Mouse (Mus musculus) heart, postnatal 0 days (tissue): Measurements from ENCODE around the gene Msx2. TPM values are rescaled to one million over a fixed set of nuclear protein-coding genes. Genes with fewer than 3 reads are reported as not detected.

ENCODE experiments used
- ATAC-seq: fragments of 200-750 bp; cut with Nextera tagmentation; 2 replicates; pipeline ENCODE4 v1.8.0; 2017; ENCODE audit warnings: low read depth, moderate number of reproducible peaks, moderate library complexity; ENCODE audit not compliant: insufficient read depth
- DNase-seq: peaks from one replicate; pipeline ENCODE4 v3.0.0-alpha.2; 2016; ENCODE audit warnings: low spot score
- H3K27ac ChIP-seq: fragments of 300-500 bp; sonication (generic); 2 replicates; pipeline ENCODE4 v1.5.1; 2014; ENCODE audit warnings: low read depth, mild to moderate bottlenecking
- H3K27me3 ChIP-seq: fragments of 300-500 bp; sonication (generic); 2 replicates; pipeline ENCODE4 v1.6.1; 2014; ENCODE audit warnings: low read length, mixed read lengths; ENCODE audit not compliant: control insufficient read depth, insufficient read depth
- H3K36me3 ChIP-seq: fragments of 300-500 bp; sonication (generic); replicated peaks from 2 replicates; pipeline ENCODE4 v1.6.1; 2014; ENCODE audit warnings: low read length, mixed read lengths; ENCODE audit not compliant: control insufficient read depth, insufficient read depth
- H3K4me1 ChIP-seq: fragments of 300-500 bp; sonication (generic); 2 replicates; pipeline ENCODE4 v1.6.1; 2014; ENCODE audit warnings: antibody characterized with exemption; ENCODE audit not compliant: control insufficient read depth, insufficient read depth
- H3K4me2 ChIP-seq: fragments of 300-500 bp; sonication (generic); 2 replicates; pipeline ENCODE4 v1.6.1; 2014; ENCODE audit warnings: low read depth, mild to moderate bottlenecking, low read length, moderate library complexity
- H3K4me3 ChIP-seq: fragments of 300-500 bp; sonication (generic); 2 replicates; pipeline ENCODE4 v1.5.1; 2014; ENCODE audit warnings: low read depth, low read length
- H3K9ac ChIP-seq: fragments of 300-500 bp; sonication (generic); replicated peaks from 2 replicates; pipeline ENCODE4 v1.6.1; 2014; ENCODE audit warnings: low read depth, low read length, mixed read lengths
- H3K9me3 ChIP-seq: fragments of 300-500 bp; sonication (generic); replicated peaks from 2 replicates; pipeline ENCODE4 v1.6.1; 2016; ENCODE audit warnings: low read length; ENCODE audit not compliant: control insufficient read depth
- CTCF ChIP-seq: IDR thresholded peaks from 2 replicates; pipeline ENCODE4 v1.5.1; 2016; ENCODE audit warnings: antibody characterized with exemption, control low read depth, low read depth
- EP300 ChIP-seq: IDR thresholded peaks from 2 replicates; pipeline ENCODE4 v1.6.1; 2016; ENCODE audit warnings: antibody characterized with exemption, low read depth
- whole genome bisulfite sequencing: fragments of 180-500 bp; shearing (Covaris S2); extraction: QIAGEN DNeasy Blood & Tissue Kit; methylation state at CpG from one replicate; pipeline ENCODE4 v1.1.7; 2014; 5-methylcytosine and 5-hydroxymethylcytosine counted together
- polyA plus RNA-seq: library from polyadenylated mRNA; unstranded; fragments of >200 nt; fragmentation: Nextera tagmentation; extraction: Ambion mirVana; gene quantifications from 2 replicates; pipeline ENCODE4 v1.2.1, GENCODE M21; 2015
- total RNA-seq: library from RNA; depleted of rRNA; stranded (reverse); fragments of >200 nt; gene quantifications from 2 replicates; pipeline ENCODE4 v1.2.3, GENCODE M21; 2014; ENCODE audit warnings: low replicate concordance; rRNA removed

Gene Msx2
- total and polyA plus RNA-seq, 2 experiments from 2014 or later = 0.92 to 1.4 TPM

DNA sequence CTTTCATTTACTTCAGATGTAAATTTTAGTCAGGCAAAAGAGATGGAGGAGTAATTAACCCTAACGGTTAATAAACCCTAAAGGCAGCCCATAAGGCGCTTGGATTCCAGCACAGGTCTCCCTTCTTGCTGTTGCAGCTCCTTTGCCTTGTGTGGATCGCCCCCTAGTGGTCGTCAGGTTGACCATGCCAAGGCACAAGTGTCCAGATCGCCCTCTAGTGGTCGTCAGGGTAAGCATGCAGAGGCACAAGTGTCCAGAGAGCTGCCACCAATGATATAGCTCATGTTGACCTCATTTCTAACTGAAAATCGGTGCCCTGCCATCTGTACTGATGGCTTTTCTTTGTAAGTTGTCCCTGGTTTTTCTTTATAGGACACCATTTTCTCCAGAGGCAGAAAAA is 46.4 kb downstream of the Msx2 start:
- ATAC-seq (peak; percentile 68; the same call in 1 of the 2 replicates), DNase-seq (peak; percentile 76)
- Histone ChIP-seq H3K9me3 (no peaks in the 10 kb centered on the region), H3K27me3 (no peaks in the 10 kb centered on the region), H3K4me3 (no peak overlapping the region), H3K9ac (no peak overlapping the region), H3K27ac (no peak overlapping the region), H3K36me3 (no peaks in the 10 kb centered on the region), H3K4me1 (no peaks in the 10 kb centered on the region), H3K4me2 (no peak overlapping the region)
- TF ChIP-seq CTCF (peak; percentile 100), EP300 (no peak)
- 18% methylated on average over 7 of the region's 7 CpGs for WGBS

DNA sequence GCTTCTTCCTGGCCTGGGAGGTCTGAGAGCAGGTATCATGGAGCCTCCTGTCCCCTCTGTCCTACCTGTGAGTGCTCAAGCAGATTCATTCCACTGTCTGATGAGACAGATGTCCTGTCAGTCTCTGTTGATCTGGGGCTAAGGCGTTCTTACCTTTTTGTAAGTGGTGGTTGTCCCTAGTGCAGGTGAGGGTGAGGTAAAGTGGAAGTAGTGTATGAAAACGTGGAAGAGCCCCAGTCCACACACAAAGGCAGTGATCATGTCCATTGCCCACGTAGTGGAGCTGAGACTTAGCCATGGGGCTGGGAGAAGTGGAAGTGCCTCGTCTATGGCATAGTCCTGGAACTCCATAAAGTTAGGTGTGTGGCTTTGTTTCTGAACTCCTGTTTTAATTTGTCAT is 51.7 kb downstream of the Msx2 start:
- DNase-seq = no peak
- no peak for ATAC-seq

DNA sequence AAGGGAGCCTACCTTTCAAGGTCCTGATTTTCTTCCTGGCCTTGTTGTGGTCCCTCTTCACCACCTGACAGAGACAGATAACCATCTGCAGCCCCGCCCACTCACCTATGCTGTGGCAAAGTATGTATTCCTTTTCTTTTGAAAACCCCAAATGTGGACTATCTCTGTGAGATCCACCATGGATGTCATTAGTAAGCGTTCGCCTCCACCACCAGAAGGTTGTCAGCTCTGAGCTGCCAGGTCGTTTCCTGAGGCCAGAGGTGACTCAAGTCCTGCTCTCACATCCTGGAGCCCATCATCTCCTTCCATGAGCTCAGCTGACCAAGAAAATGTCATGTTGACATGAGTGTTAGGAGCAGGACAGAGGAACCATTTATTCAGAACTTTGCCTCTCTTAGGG is 52.1 kb downstream of the Msx2 start:
- Histone ChIP-seq H3K27me3 (no peaks in the 10 kb centered on the region), H3K4me1 (no peaks in the 10 kb centered on the region), H3K27ac (no peak overlapping the region), H3K4me2 (no peak overlapping the region), H3K9ac (no peak overlapping the region), H3K36me3 (no peaks in the 10 kb centered on the region), H3K4me3 (no peak overlapping the region), H3K9me3 (no peaks in the 10 kb centered on the region)
- no peak for TF ChIP-seq CTCF
- TF ChIP-seq EP300 = no peak
- DNase-seq = no peak
- WGBS = 66% methylated on average over 4 of the region's 4 CpGs
- no peak for ATAC-seq

More for the DNA sequence above, 51.7 kb downstream of the Msx2 start:
- Histone ChIP-seq H3K4me2 (no peak overlapping the region), H3K4me3 (no peak overlapping the region), H3K27ac (no peak overlapping the region), H3K9ac (no peak overlapping the region), H3K27me3 (no peaks in the 10 kb centered on the region), H3K9me3 (no peaks in the 10 kb centered on the region), H3K36me3 (no peaks in the 10 kb centered on the region), H3K4me1 (no peaks in the 10 kb centered on the region)
- WGBS = 72% methylated on average over 4 of the region's 4 CpGs
- TF ChIP-seq CTCF (no peak), EP300 (no peak)

DNA sequence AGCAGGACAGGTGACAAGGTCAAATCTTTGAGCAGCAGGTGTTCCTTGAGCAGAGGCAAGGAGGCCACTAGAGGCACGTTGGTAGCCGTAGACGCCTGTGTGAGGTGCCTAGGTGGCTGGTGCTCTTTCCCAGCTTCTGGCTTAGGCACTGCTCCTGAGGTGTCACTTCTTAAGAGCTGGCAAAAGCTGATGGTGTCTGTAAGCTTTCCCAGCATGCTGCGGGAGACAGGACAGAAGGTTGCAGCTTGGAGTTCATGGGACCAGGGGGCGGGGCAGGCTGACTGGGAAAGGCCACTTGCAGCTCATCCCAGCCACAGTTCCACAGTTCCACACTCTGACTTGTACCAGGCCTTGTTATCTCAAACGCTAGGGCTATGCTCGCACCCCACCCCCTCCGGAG is 53.2 kb downstream of the Msx2 start:
- TF ChIP-seq EP300 = no peak
- TF ChIP-seq CTCF = no peak
- no peak for ATAC-seq
- Histone ChIP-seq H3K9ac (no peak overlapping the region), H3K9me3 (no peaks in the 10 kb centered on the region), H3K27ac (no peak overlapping the region), H3K4me2 (no peak overlapping the region), H3K4me3 (no peak overlapping the region), H3K36me3 (no peaks in the 10 kb centered on the region), H3K4me1 (no peaks in the 10 kb centered on the region), H3K27me3 (no peaks in the 10 kb centered on the region)
- no peak for DNase-seq
- WGBS = 62% methylated on average over 8 of the region's 8 CpGs

DNA sequence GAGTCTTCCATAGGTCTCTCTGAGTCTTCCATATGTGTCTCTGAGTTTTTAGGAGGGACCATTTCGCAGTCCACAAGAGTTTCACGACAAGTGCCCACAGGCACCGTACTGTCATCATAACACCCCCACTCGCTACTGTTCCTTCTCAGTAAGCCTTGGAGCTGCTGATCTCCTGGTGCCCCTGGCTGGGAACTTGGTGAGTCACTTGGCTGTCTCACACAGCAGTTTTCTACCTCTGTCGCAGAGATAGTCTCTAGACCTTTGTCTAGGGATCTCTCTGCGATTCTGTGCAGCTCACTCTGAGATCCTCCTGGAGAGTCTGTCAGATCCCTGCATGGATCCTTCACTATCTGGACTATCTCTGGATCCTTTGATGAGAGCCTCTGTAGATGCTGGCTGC is 55.2 kb downstream of the Msx2 start:
- no peaks in the 10 kb centered on the region for H3K27me3 ChIP-seq
- H3K9me3 ChIP-seq = no peaks in the 10 kb centered on the region
- WGBS = 90% methylated on average over 6 of the region's 6 CpGs
- H3K4me3 ChIP-seq = no peak overlapping the region
- H3K9ac ChIP-seq = no peak overlapping the region
- no peak overlapping the region for H3K27ac ChIP-seq
- no peaks in the 10 kb centered on the region for H3K4me1 ChIP-seq
- no peaks in the 10 kb centered on the region for H3K36me3 ChIP-seq
- DNase-seq (no peak), ATAC-seq (no peak)
- TF ChIP-seq CTCF (no peak), EP300 (no peak)
- H3K4me2 ChIP-seq = no peak overlapping the region

Other genes with a start within 250 kb of the Msx2 start
- gene Ror2, start 186.9 kb downstream of the Msx2 start, total RNA-seq = 19.1 and 38.6 TPM in 2 replicates
- 5.8 and 6.6 TPM in 2 replicates for gene Ror2, start 186.9 kb downstream of the Msx2 start, polyA plus RNA-seq
- gene Sptlc1, start 95.7 kb downstream of the Msx2 start, total RNA-seq = 19.6 and 23.9 TPM in 2 replicates
- 13.9 and 14.0 TPM in 2 replicates for gene Sptlc1, start 95.7 kb downstream of the Msx2 start, polyA plus RNA-seq